Mouse (Mus musculus) G1E-ER4 (cell line): ENCODE data around the gene Slc25a23. TPM values are rescaled to one million over a fixed set of nuclear protein-coding genes. Genes with fewer than 3 reads are reported as not detected.

Experiments
- GATA1 ChIP-seq: IDR thresholded peaks from one replicate; pipeline ENCODE4 v1.8.0; 2012; ENCODE audit warnings: low read length, inconsistent platforms
- polyA plus RNA-seq: library from polyadenylated mRNA; stranded (reverse); fragments of >175 nt; gene quantifications from 2 replicates; pipeline ENCODE4 v1.2.3, GENCODE M21; 2012

The Slc25a23 gene
- polyA plus RNA-seq, 1 experiment, result 24.4 TPM

- TF ChIP-seq GATA1, result no peak
Observed at GRCm38 (mm10) chr17:57047406-57047805, 12.3 kb downstream of the Slc25a23 start.

- TF ChIP-seq GATA1, result no peak
Observed at GRCm38 (mm10) chr17:57041554-57041953, 18.1 kb downstream of the Slc25a23 start, which contains the start of gene Slc25a41. TSS of gene Slc25a41 (minus strand) at chr17:57041654.

GRCm38 (mm10) chr17:57038978-57039377, 20.7 kb downstream of the Slc25a23 start:
- TF ChIP-seq GATA1, result no peak

GRCm38 (mm10) chr17:57032854-57033253, 26.8 kb downstream of the Slc25a23 start:
- no peak for TF ChIP-seq GATA1

- no peak for TF ChIP-seq GATA1
Observed at GRCm38 (mm10) chr17:57031661-57032420, 27.8 kb downstream of the Slc25a23 start.

GRCm38 (mm10) chr17:57030931-57031660, 28.6 kb downstream of the Slc25a23 start, which contains the start of gene Khsrp:
TSS of gene Khsrp (minus strand) at chr17:57031522.
- no peak for TF ChIP-seq GATA1

- no peak for TF ChIP-seq GATA1
Observed at GRCm38 (mm10) chr17:57029691-57030090, 30.0 kb downstream of the Slc25a23 start.

- no peak for TF ChIP-seq GATA1
Observed at GRCm38 (mm10) chr17:57027471-57027870, 32.2 kb downstream of the Slc25a23 start.

- no peak for TF ChIP-seq GATA1
Observed at GRCm38 (mm10) chr17:57020960-57021359, 38.7 kb downstream of the Slc25a23 start.

- no peak for TF ChIP-seq GATA1
Observed at GRCm38 (mm10) chr17:57019693-57020092, 40.0 kb downstream of the Slc25a23 start.

GRCm38 (mm10) chr17:57012245-57012795, 47.3 kb downstream of the Slc25a23 start:
- TF ChIP-seq GATA1, result no peak

- TF ChIP-seq GATA1, result no peak
Observed at GRCm38 (mm10) chr17:57011236-57012141, 48.2 kb downstream of the Slc25a23 start, which contains the start of the genes Gtf2f1 and Gm17949. TSS of gene Gtf2f1 (minus strand) at chr17:57011288. TSS of gene Gm17949 (plus strand) at chr17:57011469.

GRCm38 (mm10) chr17:57010911-57011235, 48.8 kb downstream of the Slc25a23 start:
- TF ChIP-seq GATA1, result no peak

GRCm38 (mm10) chr17:57007137-57007905, 52.3 kb downstream of the Slc25a23 start:
- no peak for TF ChIP-seq GATA1
